Mouse (Mus musculus) hindbrain, postnatal 0 days (tissue): ENCODE data around the gene Gmpr. TPM values are rescaled to one million over a fixed set of nuclear protein-coding genes. Genes with fewer than 3 reads are reported as not detected.
A peak's percentile ranks its signal among the peaks of the same experiment; 100 is the strongest.

Experiments
- ATAC-seq: fragments of 200-750 bp; cut with Nextera tagmentation; 2 replicates; pipeline ENCODE4 v1.8.0; 2017; ENCODE audit warnings: mild to moderate bottlenecking, moderate TSS enrichment, moderate library complexity
- DNase-seq: peaks from one replicate; pipeline ENCODE4 v3.0.0-alpha.2; 2015; ENCODE audit warnings: low spot score
- H3K27ac ChIP-seq: fragments of 300-500 bp; sonication (generic); 2 replicates; pipeline ENCODE4 v1.5.1; 2014; ENCODE audit warnings: mild to moderate bottlenecking
- H3K27me3 ChIP-seq: fragments of 300-500 bp; sonication (generic); 2 replicates; pipeline ENCODE4 v1.6.1; 2014; ENCODE audit warnings: low read length, mixed read lengths; ENCODE audit not compliant: insufficient read depth
- H3K36me3 ChIP-seq: fragments of 300-500 bp; sonication (generic); 2 replicates; pipeline ENCODE4 v1.6.1; 2014; ENCODE audit warnings: low read length, mixed read lengths; ENCODE audit not compliant: insufficient read depth
- H3K4me1 ChIP-seq: fragments of 300-500 bp; sonication (generic); 2 replicates; pipeline ENCODE4 v1.6.1; 2014; ENCODE audit warnings: antibody characterized with exemption, low read length, mixed read lengths; ENCODE audit not compliant: insufficient read depth
- H3K4me2 ChIP-seq: fragments of 300-500 bp; sonication (generic); 2 replicates; pipeline ENCODE4 v1.6.1; 2014; ENCODE audit warnings: low read depth, mild to moderate bottlenecking, low read length, moderate library complexity, mixed read lengths
- H3K4me3 ChIP-seq: fragments of 300-500 bp; sonication (generic); 2 replicates; pipeline ENCODE4 v1.5.1; 2014; ENCODE audit warnings: low read length
- H3K9ac ChIP-seq: fragments of 300-500 bp; sonication (generic); replicated peaks from 2 replicates; pipeline ENCODE4 v1.6.1; 2014; ENCODE audit warnings: mild to moderate bottlenecking, low read length, moderate library complexity, mixed read lengths
- H3K9me3 ChIP-seq: fragments of 300-500 bp; sonication (generic); 2 replicates; pipeline ENCODE4 v1.6.1; 2016; ENCODE audit warnings: low read length, mixed read lengths
- CTCF ChIP-seq: IDR thresholded peaks from 2 replicates; pipeline ENCODE4 v1.5.1; 2016; ENCODE audit warnings: antibody characterized with exemption, control low read depth, low read depth
- WGBS: fragments of 180-500 bp; shearing (Covaris S2); extraction: QIAGEN DNeasy Blood & Tissue Kit; methylation state at CpG from one replicate; pipeline ENCODE4 v1.1.7; 2014; 5-methylcytosine and 5-hydroxymethylcytosine counted together
- polyA plus RNA-seq: library from polyadenylated mRNA; unstranded; fragments of >200 nt; fragmentation: Nextera tagmentation; extraction: Ambion mirVana; gene quantifications from 2 replicates; pipeline ENCODE4 v1.2.1, GENCODE M21; 2015
- total RNA-seq: library from RNA; depleted of rRNA; stranded (reverse); fragments of >200 nt; gene quantifications from 2 replicates; pipeline ENCODE4 v1.2.3, GENCODE M21; 2014

The Gmpr gene
- total and polyA plus RNA-seq, 2 experiments from 2014 or later: 27.9 to 41.5 TPM

GRCm38 (mm10) chr13:45538532-45539204 lies 31.4 kb downstream of the Gmpr start:
- TF ChIP-seq CTCF: peak; percentile 96
- Histone ChIP-seq H3K36me3 (no peaks in the 10 kb centered on the region), H3K4me1 (no peaks in the 10 kb centered on the region), H3K27me3 (no peaks in the 10 kb centered on the region), H3K9me3 (no peaks in the 10 kb centered on the region), H3K4me3 (peak overlapping the region; percentile 43), H3K27ac (peak overlapping the region; percentile 86), H3K9ac (peak overlapping the region; percentile 55; the same call in 1 of the 2 replicates), H3K4me2 (peak overlapping the region; percentile 76)
- WGBS: 26% methylated on average over 10 of the region's 10 CpGs
- DNase-seq (peak; percentile 95), ATAC-seq (peak; percentile 95)

- Histone ChIP-seq H3K4me1 (no peaks in the 10 kb centered on the region), H3K27ac (peak overlapping the region; percentile 86), H3K9me3 (no peaks in the 10 kb centered on the region), H3K27me3 (no peaks in the 10 kb centered on the region), H3K9ac (peak overlapping the region; percentile 55; the same call in 1 of the 2 replicates), H3K4me3 (peak overlapping the region; percentile 43), H3K4me2 (peak overlapping the region; percentile 76), H3K36me3 (no peaks in the 10 kb centered on the region)
- DNase-seq (peak; percentile 95), ATAC-seq (peak; percentile 94)
- TF ChIP-seq CTCF: peak; percentile 80
- 4% methylated on average over 10 of the region's 10 CpGs for WGBS
Observed at GRCm38 (mm10) chr13:45539205-45539568, 31.9 kb downstream of the Gmpr start.

GRCm38 (mm10) chr13:45545974-45546373 lies 38.7 kb downstream of the Gmpr start:
- ATAC-seq (no peak), DNase-seq (no peak)
- Histone ChIP-seq H3K9ac (no peak overlapping the region), H3K4me2 (no peak overlapping the region), H3K27ac (no peak overlapping the region), H3K27me3 (no peaks in the 10 kb centered on the region), H3K4me1 (no peaks in the 10 kb centered on the region), H3K9me3 (no peaks in the 10 kb centered on the region), H3K36me3 (no peaks in the 10 kb centered on the region; the same call in 1 of the 2 replicates), H3K4me3 (no peak overlapping the region)
- TF ChIP-seq CTCF: no peak
- WGBS: 86% methylated on average over 13 of the region's 13 CpGs

- ATAC-seq (no peak), DNase-seq (no peak)
- no peaks in the 10 kb centered on the region for H3K27me3 ChIP-seq
- H3K4me1 ChIP-seq: no peaks in the 10 kb centered on the region
- no peak overlapping the region for H3K9ac ChIP-seq
- no peaks in the 10 kb centered on the region; the same call in 1 of the 2 replicates for H3K36me3 ChIP-seq
- no peak overlapping the region for H3K27ac ChIP-seq
- H3K4me3 ChIP-seq: no peak overlapping the region
- no peak for TF ChIP-seq CTCF
- 91% methylated on average over 4 of the region's 4 CpGs for WGBS
- H3K9me3 ChIP-seq: no peaks in the 10 kb centered on the region
- H3K4me2 ChIP-seq: no peak overlapping the region
Observed at GRCm38 (mm10) chr13:45546946-45547345, 39.7 kb downstream of the Gmpr start.

GRCm38 (mm10) chr13:45547549-45547948 lies 40.3 kb downstream of the Gmpr start:
- H3K4me3 ChIP-seq: no peak overlapping the region
- DNase-seq: no peak
- H3K9ac ChIP-seq: no peak overlapping the region
- no peak overlapping the region for H3K27ac ChIP-seq
- H3K9me3 ChIP-seq: no peaks in the 10 kb centered on the region
- WGBS: 75% methylated on average over 5 of the region's 5 CpGs
- no peaks in the 10 kb centered on the region for H3K4me1 ChIP-seq
- no peak for TF ChIP-seq CTCF
- H3K27me3 ChIP-seq: no peaks in the 10 kb centered on the region
- H3K36me3 ChIP-seq: no peaks in the 10 kb centered on the region; the same call in 1 of the 2 replicates
- H3K4me2 ChIP-seq: no peak overlapping the region
- ATAC-seq: no peak

GRCm38 (mm10) chr13:45553674-45554073 lies 46.4 kb downstream of the Gmpr start:
- no peaks in the 10 kb centered on the region for H3K4me1 ChIP-seq
- H3K4me3 ChIP-seq: no peak overlapping the region
- TF ChIP-seq CTCF: no peak
- no peaks in the 10 kb centered on the region for H3K36me3 ChIP-seq
- no peaks in the 10 kb centered on the region for H3K27me3 ChIP-seq
- H3K9me3 ChIP-seq: no peaks in the 10 kb centered on the region
- 35% methylated on average over 7 of the region's 7 CpGs for WGBS
- no peak overlapping the region for H3K27ac ChIP-seq
- DNase-seq (peak; percentile 57), ATAC-seq (0 out of 2 replicates have a peak, but pooled peaks have one; percentile 43)
- H3K9ac ChIP-seq: no peak overlapping the region
- no peak overlapping the region for H3K4me2 ChIP-seq

- Histone ChIP-seq H3K4me2 (no peak overlapping the region), H3K36me3 (no peaks in the 10 kb centered on the region), H3K4me3 (no peak overlapping the region), H3K27me3 (no peaks in the 10 kb centered on the region), H3K9ac (no peak overlapping the region), H3K9me3 (no peaks in the 10 kb centered on the region), H3K27ac (no peak overlapping the region), H3K4me1 (no peaks in the 10 kb centered on the region)
- no peak for TF ChIP-seq CTCF
- ATAC-seq (no peak), DNase-seq (no peak)
- 57% methylated on average over 4 of the region's 4 CpGs for WGBS
Observed at GRCm38 (mm10) chr13:45558367-45558766, 51.1 kb downstream of the Gmpr start.
